Mouse (Mus musculus) MEL (cell line): ENCODE data around the gene Cald1. TPM values are rescaled to one million over a fixed set of nuclear protein-coding genes. Genes with fewer than 3 reads are reported as not detected.

ENCODE experiments used
- DNase-seq: peaks from one replicate; pipeline ENCODE4 v3.0.0; 2011; ENCODE audit warnings: low read depth, low spot score
- H3K27ac ChIP-seq: 2 replicates; pipeline ENCODE4 v1.5.1; 2012; ENCODE audit warnings: low read depth, mild to moderate bottlenecking, control low read depth, low read length, moderate library complexity; ENCODE audit not compliant: control insufficient read depth
- H3K27me3 ChIP-seq, 2 experiments: fragments of 150-350 bp in 1 of 2; sonication (generic) in 1 of 2; 2 replicates each; pipeline ENCODE4 v1.6.1; 2012; ENCODE audit warnings: low read length in 2 of 2, mild to moderate bottlenecking in 2 of 2, improper control_type of control experiment in 1 of 2, moderate library complexity in 1 of 2; ENCODE audit not compliant: insufficient read depth in 2 of 2, control insufficient read depth in 1 of 2
- H3K36me3 ChIP-seq, 2 experiments: 2 replicates each; pipeline ENCODE4 v1.6.1; 2012 to 2014; ENCODE audit warnings: low read length in 2 of 2, improper control_type of control experiment in 1 of 2, inconsistent platforms in 1 of 2, mild to moderate bottlenecking in 1 of 2; ENCODE audit not compliant: insufficient read depth in 2 of 2, control insufficient read depth in 1 of 2
- H3K4me1 ChIP-seq, 2 experiments: fragments of 150-350 bp in 1 of 2; sonication (generic) in 1 of 2; 2 replicates each; pipeline ENCODE4 v1.6.1; 2012; ENCODE audit warnings: low read length in 2 of 2, improper control_type of control experiment in 1 of 2, mild to moderate bottlenecking in 1 of 2; ENCODE audit not compliant: insufficient read depth in 2 of 2, control insufficient read depth in 1 of 2
- H3K4me3 ChIP-seq, 2 experiments: fragments of 150-350 bp in 1 of 2; sonication (generic) in 1 of 2; 2 replicates each; pipeline ENCODE4 v1.5.1; 2012; ENCODE audit warnings: low read depth in 2 of 2, low read length in 2 of 2, mild to moderate bottlenecking in 2 of 2, moderate library complexity in 2 of 2, control low read depth in 1 of 2, improper control_type of control experiment in 1 of 2; ENCODE audit not compliant: control insufficient read depth in 1 of 2, insufficient read depth in 1 of 2
- H3K79me2 ChIP-seq: 2 replicates; pipeline ENCODE4 v1.6.1; 2012; ENCODE audit warnings: mild to moderate bottlenecking, low read length, moderate library complexity; ENCODE audit not compliant: control insufficient read depth, poor library complexity, insufficient read depth
- H3K9ac ChIP-seq: 2 replicates; pipeline ENCODE4 v1.6.1; 2012; ENCODE audit warnings: low read depth, mild to moderate bottlenecking, control low read depth, low read length, moderate library complexity; ENCODE audit not compliant: control insufficient read depth, poor library complexity, severe bottlenecking
- H3K9me3 ChIP-seq: fragments of 150-350 bp; sonication (generic); replicated peaks from 2 replicates; pipeline ENCODE4 v1.6.1; 2012; ENCODE audit warnings: mild to moderate bottlenecking, low read length, improper control_type of control experiment, moderate library complexity; ENCODE audit not compliant: insufficient read depth
- CHD1 ChIP-seq: IDR thresholded peaks from 2 replicates; pipeline ENCODE4 v1.6.1; 2012; ENCODE audit warnings: low read depth, mild to moderate bottlenecking, inconsistent platforms, low read length, improper control_type of control experiment
- CHD2 ChIP-seq: IDR thresholded peaks from 2 replicates; pipeline ENCODE4 v1.6.1; 2011; ENCODE audit warnings: low read length, improper control_type of control experiment
- CTCF ChIP-seq, 3 experiments: IDR thresholded peaks in 2 of 3; conservative IDR thresholded peaks in 1 of 3; 2 replicates each; pipeline ENCODE4 v1.5.1; 2011 to 2012; ENCODE audit warnings: low read length in 3 of 3, low read depth in 2 of 3, mild to moderate bottlenecking in 2 of 3, improper control_type of control experiment in 1 of 3, inconsistent platforms in 1 of 3, mixed read lengths in 1 of 3, moderate library complexity in 1 of 3; ENCODE audit not compliant: control insufficient read depth in 1 of 3, insufficient read depth in 1 of 3, poor library complexity in 1 of 3, severe bottlenecking in 1 of 3
- E2F4 ChIP-seq: IDR thresholded peaks from 2 replicates; pipeline ENCODE4 v1.6.1; 2011; ENCODE audit warnings: low read depth, low read length, improper control_type of control experiment, borderline replicate concordance
- ELF1 ChIP-seq: IDR thresholded peaks from 2 replicates; pipeline ENCODE4 v1.6.1; 2014; ENCODE audit warnings: low read depth, mild to moderate bottlenecking, inconsistent platforms, low read length, improper control_type of control experiment, moderate library complexity
- GATA1 ChIP-seq: IDR thresholded peaks from 2 replicates; pipeline ENCODE4 v1.6.1; 2011; ENCODE audit warnings: low read depth, low read length, improper control_type of control experiment
- HCFC1 ChIP-seq: IDR thresholded peaks from 2 replicates; pipeline ENCODE4 v1.6.1; 2012; ENCODE audit warnings: low read depth, mild to moderate bottlenecking, inconsistent platforms, low read length, improper control_type of control experiment, moderate library complexity
- JUND ChIP-seq: IDR thresholded peaks from 2 replicates; pipeline ENCODE4 v1.6.1; 2011; ENCODE audit warnings: low read depth, mild to moderate bottlenecking, improper control_type of control experiment, low read length
- KAT2A ChIP-seq: conservative IDR thresholded peaks from 2 replicates; pipeline ENCODE4 v1.6.1; 2012; ENCODE audit warnings: low read depth, low read length, improper control_type of control experiment, inconsistent platforms
- MAFK ChIP-seq: IDR thresholded peaks from 2 replicates; pipeline ENCODE4 v1.6.1; 2011; ENCODE audit warnings: low read depth, mild to moderate bottlenecking, low read length, improper control_type of control experiment, borderline replicate concordance
- MAX ChIP-seq: IDR thresholded peaks from 2 replicates; pipeline ENCODE4 v1.6.1; 2011; ENCODE audit warnings: low read length, improper control_type of control experiment
- MXI1 ChIP-seq: IDR thresholded peaks from 2 replicates; pipeline ENCODE4 v1.6.1; 2011; ENCODE audit warnings: mild to moderate bottlenecking, low read depth, low read length, improper control_type of control experiment
- NRF1 ChIP-seq: IDR thresholded peaks from 2 replicates; pipeline ENCODE4 v1.6.1; 2014; ENCODE audit warnings: low read depth, mild to moderate bottlenecking, inconsistent platforms, low read length, improper control_type of control experiment, moderate library complexity; ENCODE audit not compliant: poor library complexity, insufficient read depth, severe bottlenecking
- POLR2AphosphoS2 ChIP-seq: IDR thresholded peaks from 2 replicates; pipeline ENCODE4 v1.6.1; 2011; ENCODE audit warnings: low read length, improper control_type of control experiment
- RAD21 ChIP-seq: IDR thresholded peaks from 2 replicates; pipeline ENCODE4 v1.6.1; 2011; ENCODE audit warnings: mild to moderate bottlenecking, low read depth, low read length, improper control_type of control experiment
- RCOR1 ChIP-seq: IDR thresholded peaks from 2 replicates; pipeline ENCODE4 v1.6.1; 2012; ENCODE audit warnings: low read depth, mild to moderate bottlenecking, inconsistent platforms, low read length, improper control_type of control experiment
- SIN3A ChIP-seq: IDR thresholded peaks from 2 replicates; pipeline ENCODE4 v1.6.1; 2012; ENCODE audit warnings: low read length, improper control_type of control experiment, inconsistent platforms
- SMC3 ChIP-seq: IDR thresholded peaks from 2 replicates; pipeline ENCODE4 v1.6.1; 2011; ENCODE audit warnings: low read depth, low read length, improper control_type of control experiment
- TAL1 ChIP-seq: IDR thresholded peaks from 2 replicates; pipeline ENCODE4 v1.6.1; 2012; ENCODE audit warnings: mild to moderate bottlenecking, inconsistent platforms, low read length, moderate library complexity, mixed read lengths
- TCF12 ChIP-seq: IDR thresholded peaks from 2 replicates; pipeline ENCODE4 v1.6.1; 2014; ENCODE audit warnings: low read depth, mild to moderate bottlenecking, inconsistent platforms, low read length, improper control_type of control experiment, moderate library complexity
- UBTF ChIP-seq: IDR thresholded peaks from 2 replicates; pipeline ENCODE4 v1.6.1; 2012; ENCODE audit warnings: low read depth, mild to moderate bottlenecking, inconsistent platforms, low read length, improper control_type of control experiment, moderate library complexity, borderline replicate concordance; ENCODE audit not compliant: insufficient read depth
- USF1 ChIP-seq: IDR thresholded peaks from 2 replicates; pipeline ENCODE4 v1.6.1; 2014; ENCODE audit warnings: low read depth, mild to moderate bottlenecking, inconsistent platforms, low read length, improper control_type of control experiment, moderate library complexity
- USF2 ChIP-seq, 2 experiments: IDR thresholded peaks; 2 replicates each; pipeline ENCODE4 v1.6.1; 2011 to 2012; ENCODE audit warnings: improper control_type of control experiment in 2 of 2, low read length in 2 of 2, borderline replicate concordance in 1 of 2, inconsistent platforms in 1 of 2, low read depth in 1 of 2, mild to moderate bottlenecking in 1 of 2; ENCODE audit not compliant: insufficient read depth in 1 of 2
- ZC3H11A ChIP-seq: IDR thresholded peaks from 2 replicates; pipeline ENCODE4 v1.6.1; 2012; ENCODE audit warnings: low read depth, mild to moderate bottlenecking, inconsistent platforms, low read length, improper control_type of control experiment
- ZKSCAN1 ChIP-seq: IDR thresholded peaks from 2 replicates; pipeline ENCODE4 v1.6.1; 2012; ENCODE audit warnings: low read depth, mild to moderate bottlenecking, inconsistent platforms, low read length, improper control_type of control experiment, moderate library complexity
- ZNF384 ChIP-seq: IDR thresholded peaks from 2 replicates; pipeline ENCODE4 v1.6.1; 2012; ENCODE audit warnings: low read depth, mild to moderate bottlenecking, inconsistent platforms, low read length, improper control_type of control experiment
- polyA plus RNA-seq, 2 experiments: library from polyadenylated mRNA; stranded (reverse) in 1 of 2; unstranded in 1 of 2; fragments of >175 nt in 1 of 2; fragments of >200 nt in 1 of 2; gene quantifications; 2 replicates each; pipeline versions ENCODE4 v1.2.1 to v1.2.4; 2012; ENCODE audit warnings: low replicate concordance in 2 of 2, low read depth in 1 of 2; ENCODE audit not compliant: insufficient read length in 2 of 2, insufficient read depth in 1 of 2, missing spikeins in 1 of 2
- total RNA-seq: library from RNA; depleted of rRNA; stranded (reverse); fragments of 300-350 nt; gene quantifications from 2 replicates; pipeline ENCODE4 v1.2.3, GENCODE M21; 2012

Cald1 gene
- total and polyA plus RNA-seq, 3 experiments: not detected

DNA sequence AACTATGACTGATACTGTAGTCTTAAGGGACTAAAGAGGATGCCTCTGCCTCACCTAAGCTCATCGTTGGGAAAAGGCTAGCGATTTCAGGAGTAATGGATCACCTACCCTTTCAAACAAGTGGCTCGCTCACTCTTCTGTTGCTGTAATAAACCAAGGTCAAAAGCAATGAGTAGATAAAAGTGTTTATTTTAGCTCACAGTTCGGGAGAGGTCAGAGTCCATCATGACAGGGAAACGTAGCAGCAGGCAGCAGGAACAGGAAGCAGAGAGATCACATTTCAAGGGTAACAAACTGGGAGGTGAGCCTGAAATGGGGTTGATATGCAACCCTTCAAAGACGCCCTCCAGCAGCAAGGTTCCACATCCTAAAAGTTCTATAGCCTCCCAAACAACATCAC lies 64.3 kb downstream of the Cald1 start:
- Histone ChIP-seq H3K79me2 (no peaks in the 10 kb centered on the region), H3K4me3 (no peak overlapping the region), H3K27me3 (peaks cover 0 to 2% of the 10 kb centered on the region in 2 experiments; a peak in 1 of 4 replicates), H3K36me3 (no peaks in the 10 kb centered on the region), H3K27ac (no peak overlapping the region), H3K9ac (no peak overlapping the region), H3K4me1 (no peaks in the 10 kb centered on the region), H3K9me3 (no peaks in the 10 kb centered on the region)
- DNase-seq: no peak
- TF ChIP-seq MXI1 (no peak), UBTF (no peak), MAX (no peak), USF2 (IDR thresholded peaks at IDR 0.05; ENCODE audit: borderline replicate concordance in 1 of 2, insufficient read depth in 1 of 2, low read depth in 1 of 2, low read length in 2 of 2) (no peak), NRF1 (no peak), CTCF (IDR thresholded peaks at IDR 0.05 in 2 of 3, conservative IDR thresholded peaks at IDR 0.05 in 1 of 3; ENCODE audit: control insufficient read depth in 1 of 3, insufficient read depth in 1 of 3, low read depth in 2 of 3, low read length in 3 of 3, poor library complexity in 1 of 3, severe bottlenecking in 1 of 3) (no peak), CHD1 (no peak), KAT2A (no peak), E2F4 (no peak), GATA1 (no peak), TAL1 (no peak), ELF1 (no peak), MAFK (no peak)

DNA sequence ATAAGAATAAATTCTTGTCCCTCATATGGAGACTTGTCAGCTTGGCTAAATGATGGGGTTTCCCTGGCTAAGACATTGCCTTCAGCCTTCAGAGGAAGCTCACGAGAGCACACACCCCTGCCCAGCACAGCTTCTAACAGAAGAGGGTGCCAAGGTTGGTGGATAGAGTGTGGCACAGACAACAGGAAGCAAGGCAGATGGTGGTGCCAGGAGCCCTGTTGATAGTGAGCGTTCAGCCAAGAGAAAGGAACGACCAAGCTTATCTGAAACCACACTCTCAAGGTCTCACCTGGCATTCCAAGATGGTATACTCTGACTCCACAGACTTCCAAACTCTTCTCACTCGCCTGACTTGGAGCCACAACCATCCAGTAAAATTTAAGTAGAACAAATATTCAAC lies 66.0 kb downstream of the Cald1 start:
- Histone ChIP-seq H3K79me2 (no peaks in the 10 kb centered on the region), H3K9ac (no peak overlapping the region), H3K4me3 (no peak overlapping the region), H3K36me3 (no peaks in the 10 kb centered on the region), H3K9me3 (no peaks in the 10 kb centered on the region), H3K27me3 (peaks cover 0 to 2% of the 10 kb centered on the region in 2 experiments; a peak in 1 of 4 replicates), H3K4me1 (no peaks in the 10 kb centered on the region), H3K27ac (no peak overlapping the region)
- no peak for DNase-seq
- no peak for TF ChIP-seq POLR2AphosphoS2
- no peak for TF ChIP-seq UBTF
- no peak for TF ChIP-seq USF2 (IDR thresholded peaks at IDR 0.05; ENCODE audit: borderline replicate concordance in 1 of 2, insufficient read depth in 1 of 2, low read depth in 1 of 2, low read length in 2 of 2)
- no peak for TF ChIP-seq KAT2A
- no peak for TF ChIP-seq RCOR1
- TF ChIP-seq CHD2: no peak
- no peak for TF ChIP-seq ZNF384
- TF ChIP-seq MXI1: no peak
- no peak for TF ChIP-seq ZC3H11A
- no peak for TF ChIP-seq SMC3
- TF ChIP-seq RAD21: no peak
- TF ChIP-seq CTCF (IDR thresholded peaks at IDR 0.05 in 2 of 3, conservative IDR thresholded peaks at IDR 0.05 in 1 of 3; ENCODE audit: control insufficient read depth in 1 of 3, insufficient read depth in 1 of 3, low read depth in 2 of 3, low read length in 3 of 3, poor library complexity in 1 of 3, severe bottlenecking in 1 of 3): no peak
- TF ChIP-seq SIN3A: no peak
- TF ChIP-seq USF1: no peak
- TF ChIP-seq TCF12: no peak
- no peak for TF ChIP-seq JUND
- no peak for TF ChIP-seq ZKSCAN1
- no peak for TF ChIP-seq HCFC1
